Mouse (Mus musculus) layer of hippocampus, postnatal 25 days (tissue): Measurements from ENCODE around the gene Dus3l. TPM values are rescaled to one million over a fixed set of nuclear protein-coding genes. Genes with fewer than 3 reads are reported as not detected.

Experiments used
- DNase-seq, 2 experiments: peaks; one replicate each; pipeline ENCODE4 v3.0.0; 2022; ENCODE audit warnings: mixed read lengths in 2 of 2, low spot score in 1 of 2; ENCODE audit errors: extremely low spot score in 1 of 2
- total RNA-seq, 2 experiments: library from RNA; stranded (reverse); gene quantifications; 2 replicates each; pipeline ENCODE4 v1.2.3; 2021

Gene Dus3l
- total RNA-seq = 10 to 100 TPM; 61.1 to 73.0 TPM

DNA sequence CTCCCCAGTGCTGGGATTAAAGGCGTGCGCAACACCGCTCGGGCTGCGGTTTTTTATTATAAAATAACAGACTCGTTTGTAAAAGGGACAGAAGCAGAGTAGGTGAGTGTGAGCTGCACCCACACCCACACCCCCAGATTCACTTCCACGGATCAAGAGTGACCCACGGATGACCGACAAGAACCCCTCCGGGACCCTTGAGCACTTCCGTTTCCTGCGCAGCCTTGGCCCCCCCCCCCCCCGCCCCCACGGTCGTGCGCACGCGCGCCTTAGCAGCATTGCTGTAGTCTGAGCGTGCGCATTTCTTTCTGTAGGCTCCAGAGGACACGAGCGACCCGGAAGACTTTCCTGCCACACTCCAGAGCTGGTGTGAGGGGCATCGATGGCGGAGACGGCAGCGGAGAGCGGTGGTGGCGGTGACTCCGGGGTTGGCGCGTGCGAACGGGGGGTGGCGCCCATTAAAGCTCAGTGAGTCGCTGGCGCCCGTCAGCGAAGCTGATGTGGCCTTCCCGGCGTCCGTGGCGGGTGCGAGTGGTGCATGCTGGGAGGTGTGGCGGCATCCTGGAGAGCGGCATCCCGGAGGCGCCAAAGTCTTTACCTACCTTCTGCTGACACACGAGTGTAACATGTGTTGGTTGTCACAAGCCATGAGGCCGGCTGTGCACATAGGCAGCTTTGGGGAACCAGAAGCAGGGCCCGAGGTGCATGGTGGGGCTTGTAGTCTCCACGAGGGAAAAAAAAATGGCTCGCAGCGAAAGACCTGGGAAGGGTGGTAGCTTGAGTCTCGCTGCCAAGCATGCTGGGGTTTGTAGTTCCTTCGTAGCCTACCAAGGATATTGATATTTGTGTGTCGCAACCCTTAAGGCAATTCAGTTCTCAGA, at the start of gene Dus3l:
TSS of gene Dus3l (plus strand) at position 284 of the 881 bp plus-strand sequence.
- peak; percentile 71 to 94 for DNase-seq

DNA sequence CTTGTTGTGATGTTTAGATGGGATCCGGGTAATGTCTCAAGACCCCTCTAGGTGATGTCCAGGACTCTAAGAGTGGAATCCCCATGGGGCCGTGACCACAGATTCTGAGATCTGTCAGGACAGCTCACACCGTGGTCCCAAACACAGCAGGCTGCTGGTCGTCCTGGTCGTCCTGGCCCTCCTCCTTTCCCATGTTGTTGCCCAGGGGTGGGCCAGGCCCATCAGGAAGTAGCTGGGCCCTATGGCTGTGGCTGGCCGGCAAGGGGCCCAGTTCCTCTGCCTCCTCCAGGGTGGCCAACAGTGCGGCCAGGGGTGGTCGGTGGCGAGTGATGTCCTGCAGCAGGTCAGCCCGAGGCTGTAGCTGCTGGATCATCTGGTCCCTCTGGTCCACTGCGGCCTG, 49.2 kb upstream of the Dus3l start:
- DNase-seq = no peak

DNA sequence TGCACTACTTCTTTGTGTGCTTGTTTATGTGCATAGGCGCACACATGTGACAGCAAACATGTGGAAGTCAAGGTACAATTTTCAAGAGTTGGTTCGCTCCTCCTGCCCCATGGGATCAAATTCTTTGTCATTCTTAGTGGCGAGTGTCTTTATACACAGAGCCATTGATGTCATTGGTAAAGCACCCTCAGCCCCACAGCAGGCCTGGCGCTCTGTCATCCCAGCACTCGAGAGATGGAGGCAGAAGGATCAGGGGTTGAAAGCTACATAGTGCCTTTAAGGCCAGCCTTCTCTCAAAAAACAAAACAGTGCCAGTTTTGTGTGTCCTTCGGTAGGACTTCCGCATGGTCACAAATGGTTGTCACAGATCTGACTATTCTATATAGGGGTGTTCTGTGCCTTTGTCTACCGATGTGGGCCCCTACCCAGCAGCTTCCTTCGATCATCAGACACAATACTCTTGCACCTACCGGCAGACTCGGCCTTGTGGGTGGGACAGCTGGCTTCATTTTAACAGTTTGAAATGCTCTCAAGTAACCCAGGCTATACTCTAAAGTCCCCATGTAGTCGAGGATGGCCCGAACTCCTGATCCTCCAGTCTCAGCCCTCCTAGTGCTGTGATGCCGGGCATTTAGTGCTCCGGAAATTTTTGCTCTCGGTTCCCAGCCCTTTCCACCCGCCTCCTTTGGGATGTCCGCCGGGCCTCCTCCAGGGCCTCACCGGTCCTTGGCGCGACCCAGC, 48.5 kb upstream of the Dus3l start:
- DNase-seq = no peak

DNA sequence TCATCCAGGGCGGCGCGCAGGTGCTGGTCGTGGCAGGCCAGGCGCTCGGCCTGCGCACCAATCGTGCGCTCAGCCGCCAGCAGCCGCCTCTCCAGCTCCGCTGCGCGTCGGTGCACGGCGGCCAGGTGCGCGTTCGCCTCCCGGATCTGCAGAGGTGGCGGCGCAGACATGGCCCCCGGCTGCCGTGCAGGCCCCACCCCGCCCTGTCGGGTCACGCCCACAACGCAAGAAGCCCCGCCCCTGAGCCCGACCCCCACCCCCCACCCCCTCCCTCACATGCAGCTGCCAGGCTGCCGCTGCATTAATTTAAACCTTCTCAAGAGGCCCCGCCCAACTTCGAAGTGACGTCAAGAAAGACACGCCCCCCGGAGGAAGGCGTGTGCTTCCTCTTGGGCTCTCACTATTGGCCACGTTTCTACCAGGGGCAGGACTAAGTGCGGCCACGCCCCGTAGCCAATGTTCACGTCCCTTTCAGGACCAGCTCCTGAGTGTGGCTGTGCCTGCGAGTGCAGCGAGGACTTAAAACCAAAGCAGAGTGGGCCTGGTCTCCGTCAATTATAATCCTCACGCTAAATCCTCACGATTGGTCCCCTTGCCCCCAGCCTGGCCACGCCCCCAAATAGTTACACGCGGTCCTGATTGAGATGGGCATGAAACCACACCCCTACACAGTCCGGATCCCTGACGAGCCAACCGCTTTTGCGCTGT, 47.7 kb upstream of the Dus3l start:
- DNase-seq = peak; percentile 85 to 86

DNA sequence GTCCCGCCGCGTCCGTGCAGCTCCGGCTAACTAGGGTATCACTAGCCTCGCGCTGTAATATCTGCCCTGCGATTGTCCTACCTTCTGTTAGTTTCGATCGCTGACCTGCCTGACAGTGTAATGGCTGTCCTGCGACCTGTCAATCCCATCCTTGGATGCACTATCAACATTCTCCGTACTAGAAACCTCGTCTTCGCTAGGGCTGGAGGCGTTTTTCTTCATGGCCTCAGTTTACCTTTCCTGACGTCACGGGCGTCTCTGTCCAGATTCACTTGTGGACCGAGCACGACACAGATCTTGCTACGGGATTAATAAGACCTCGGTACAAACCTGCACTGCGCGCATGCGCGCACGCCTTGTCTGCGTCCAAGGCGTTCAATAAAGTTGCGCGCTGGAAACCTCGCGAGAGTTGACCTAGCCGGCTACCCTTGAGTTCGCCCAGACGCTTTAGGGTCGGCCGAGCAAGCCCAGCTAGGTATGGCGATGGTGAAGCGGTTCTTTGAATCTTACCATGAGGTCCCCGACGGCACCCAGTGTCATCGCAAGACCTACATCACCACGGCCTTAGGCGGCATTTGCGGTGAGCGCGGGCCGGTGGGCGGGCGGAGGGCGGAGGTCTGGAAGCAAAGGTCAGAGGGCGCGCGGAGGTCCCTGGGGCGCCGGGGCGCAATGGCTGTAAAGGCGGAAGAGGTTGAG, 47.0 kb upstream of the Dus3l start, which contains the start of the genes Ndufa11 and Vmac:
TSS of gene Ndufa11 (plus strand) at position 405 of the 696 bp plus-strand sequence.
TSS of gene Vmac (minus strand) at position 660 of the 696 bp plus-strand sequence.
- DNase-seq = peak; percentile 90 to 95

DNA sequence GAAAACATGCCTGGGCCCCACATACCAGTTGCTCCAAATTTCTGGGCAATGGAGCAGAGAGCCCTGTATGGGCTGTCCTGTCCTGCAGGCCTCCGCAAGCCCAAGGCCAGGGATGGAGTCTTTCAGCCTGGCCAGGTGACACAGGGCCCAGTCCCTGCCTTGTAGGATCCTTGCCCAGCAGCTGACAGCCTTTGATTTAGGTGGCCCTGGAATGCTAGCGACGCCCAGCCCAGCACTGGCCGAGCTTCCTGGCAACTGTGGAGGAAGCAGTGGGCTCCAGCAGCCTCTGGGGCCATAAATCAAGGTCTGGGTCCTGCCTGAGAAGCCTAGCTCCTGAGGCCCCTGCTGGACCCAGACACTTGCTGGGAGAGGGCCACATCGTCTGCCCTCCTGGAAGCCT, 42.1 kb upstream of the Dus3l start:
- no peak for DNase-seq

DNA sequence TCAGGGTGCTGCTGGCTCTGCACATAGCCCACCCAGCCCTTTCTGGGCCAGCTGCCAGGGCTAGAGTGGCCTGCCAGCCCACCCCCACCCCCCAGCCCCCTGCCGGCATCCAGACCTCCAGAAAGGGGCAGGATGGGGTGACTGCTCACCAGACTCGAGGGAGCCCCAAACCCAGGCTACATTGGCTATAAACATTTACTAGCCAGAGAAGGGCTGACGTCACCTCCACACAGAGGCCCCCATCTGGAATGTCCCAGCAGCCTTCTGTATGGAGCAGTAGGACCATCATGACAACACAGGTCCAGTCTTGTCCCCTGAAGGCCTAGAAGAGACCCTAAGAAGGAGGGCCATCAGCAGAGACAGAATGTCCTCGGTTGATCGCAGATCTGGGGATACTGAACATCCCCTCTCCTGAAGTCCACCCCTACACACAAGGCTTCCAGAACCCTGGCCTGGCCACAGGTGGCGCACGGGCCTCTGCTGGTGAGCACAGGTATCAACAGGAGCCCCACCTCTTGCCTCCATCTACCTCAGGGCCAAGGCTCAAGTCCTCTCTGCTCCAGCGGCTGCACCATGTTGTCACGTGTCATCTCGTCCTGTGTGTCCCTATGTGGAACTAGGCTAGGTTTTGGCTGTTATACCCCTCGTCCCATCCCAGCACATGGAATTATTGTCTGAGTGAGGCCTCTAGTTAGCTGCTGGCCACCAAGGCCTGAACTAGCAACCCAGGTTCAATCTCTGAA, 41.0 kb upstream of the Dus3l start:
- DNase-seq = no peak

DNA sequence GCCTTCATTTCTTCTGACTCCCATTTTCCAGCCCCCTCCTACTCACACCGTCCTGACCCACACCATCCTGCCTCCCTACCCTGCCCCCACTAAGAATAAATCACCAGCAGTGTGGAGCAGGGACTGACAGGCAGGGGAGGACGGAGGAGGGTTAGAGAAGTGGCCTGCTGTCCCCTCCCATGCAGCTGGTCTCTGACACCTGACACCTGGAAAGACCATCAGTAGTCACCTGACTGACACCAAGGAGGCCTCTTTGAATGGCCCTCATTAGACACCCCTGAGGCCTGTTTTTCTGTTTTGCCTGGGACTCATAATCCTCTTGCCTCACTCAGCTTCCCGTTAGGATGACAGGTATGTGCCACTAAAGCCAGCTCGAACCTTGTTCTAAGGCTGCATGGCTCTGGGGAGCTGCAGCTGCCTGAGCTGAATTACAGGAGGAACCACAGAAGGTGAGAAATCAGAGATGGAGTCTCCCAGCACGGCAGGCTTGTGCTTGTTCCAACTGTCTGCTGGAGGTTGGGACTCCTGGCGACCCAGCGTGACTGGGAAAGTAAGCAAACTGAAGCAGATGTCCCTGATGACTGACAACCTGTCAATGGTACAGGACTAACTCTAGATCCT, 37.4 kb upstream of the Dus3l start:
- DNase-seq = no peak

DNA sequence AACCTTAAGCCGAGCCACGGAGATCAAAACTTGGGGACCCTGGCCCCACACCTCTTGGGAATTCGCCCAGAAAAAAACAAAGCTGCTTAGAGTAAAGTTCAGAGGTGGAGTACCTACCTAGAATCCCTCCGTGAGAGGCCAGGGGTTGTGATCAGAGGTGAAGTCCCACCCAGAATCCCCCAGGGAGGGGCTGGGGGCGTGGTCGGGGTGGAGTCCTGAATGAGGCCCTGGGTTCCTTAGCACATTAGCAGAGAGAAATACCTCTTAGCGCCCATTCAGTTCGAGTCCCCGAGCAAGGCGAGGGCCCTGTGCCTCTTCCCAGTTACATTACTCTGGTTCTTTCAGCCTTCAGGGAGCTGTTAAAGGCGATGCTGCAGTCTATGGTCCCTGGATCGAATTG, 36.9 kb upstream of the Dus3l start:
- no peak for DNase-seq

DNA sequence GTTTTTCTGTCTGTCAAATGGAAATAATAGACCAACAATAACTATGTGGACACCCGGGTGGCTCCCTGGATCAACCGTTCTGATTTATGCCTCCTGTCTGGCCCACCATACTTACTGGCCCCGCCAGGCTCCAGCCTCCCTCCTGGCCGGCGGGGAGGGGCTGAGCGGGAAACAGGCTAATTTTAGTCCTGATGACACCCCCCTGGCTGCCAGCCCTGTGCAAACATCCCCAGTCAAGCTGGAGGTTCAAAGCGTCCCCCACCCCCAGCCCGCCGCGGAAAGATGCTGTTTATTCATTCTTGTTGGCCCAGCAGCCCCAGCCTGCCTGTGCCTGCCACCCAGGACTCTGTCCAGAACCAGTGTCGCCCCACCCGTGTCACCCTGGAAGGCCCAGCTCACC, 36.4 kb upstream of the Dus3l start:
- no peak for DNase-seq

DNA sequence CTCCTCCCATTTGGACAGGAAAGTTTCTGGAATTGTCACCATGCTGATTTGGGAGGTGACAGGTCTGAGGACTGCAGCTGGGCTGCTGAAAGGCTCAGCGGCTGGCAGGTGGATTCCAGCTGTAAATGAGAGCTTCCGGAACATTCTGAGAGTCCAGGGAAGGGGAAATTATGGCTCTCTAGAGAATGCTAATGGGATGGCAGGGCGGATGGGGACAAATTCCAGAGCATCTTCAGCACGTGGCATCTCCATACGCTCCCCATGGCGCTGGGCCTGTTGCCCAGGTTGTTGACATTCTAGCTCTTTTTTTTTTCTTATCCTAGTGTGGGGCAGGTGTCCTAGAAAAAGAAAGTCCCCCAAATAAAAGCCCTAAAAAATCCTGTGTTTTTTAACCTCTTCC, 35.4 kb upstream of the Dus3l start:
- DNase-seq = no peak

DNA sequence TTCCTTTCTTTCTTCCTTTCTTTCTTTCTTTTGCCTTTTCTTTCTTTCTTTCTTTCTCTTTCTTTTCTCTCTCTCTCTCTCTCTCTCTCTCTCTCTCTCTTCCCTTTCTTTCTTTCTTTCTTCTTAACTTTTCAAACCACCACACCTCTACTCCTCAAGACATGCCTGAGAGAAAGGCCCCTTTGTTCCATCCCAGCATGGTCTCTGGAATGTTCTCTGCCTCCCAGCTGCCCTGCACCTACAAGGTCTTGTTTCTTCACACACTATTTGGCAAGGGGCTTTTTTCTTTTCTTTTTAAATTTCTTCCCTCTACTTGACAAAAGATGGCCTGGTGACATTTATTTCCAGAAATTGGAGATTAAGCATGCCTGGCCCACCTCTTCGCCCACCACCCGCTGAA, 34.9 kb upstream of the Dus3l start:
- no peak for DNase-seq

DNA sequence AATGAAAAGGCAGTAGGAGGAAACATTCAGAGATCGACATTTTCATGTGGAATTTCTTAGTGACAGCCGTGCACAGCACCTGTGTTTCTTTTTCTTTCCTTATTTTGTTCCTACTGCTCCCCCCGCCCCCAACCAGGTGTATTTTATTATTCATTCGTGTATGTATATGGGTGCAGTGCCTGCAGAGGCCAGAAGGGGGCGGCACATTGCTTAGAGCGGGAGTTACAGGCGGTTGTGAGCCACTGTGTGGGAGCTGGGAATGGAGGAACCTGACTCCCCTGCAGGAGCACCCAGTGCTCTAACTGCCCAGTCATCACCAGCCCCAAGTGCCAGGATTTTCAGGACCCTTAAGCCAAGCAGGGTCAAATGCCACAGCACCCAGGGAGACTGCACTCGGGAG, 28.0 kb upstream of the Dus3l start:
- DNase-seq = no peak

DNA sequence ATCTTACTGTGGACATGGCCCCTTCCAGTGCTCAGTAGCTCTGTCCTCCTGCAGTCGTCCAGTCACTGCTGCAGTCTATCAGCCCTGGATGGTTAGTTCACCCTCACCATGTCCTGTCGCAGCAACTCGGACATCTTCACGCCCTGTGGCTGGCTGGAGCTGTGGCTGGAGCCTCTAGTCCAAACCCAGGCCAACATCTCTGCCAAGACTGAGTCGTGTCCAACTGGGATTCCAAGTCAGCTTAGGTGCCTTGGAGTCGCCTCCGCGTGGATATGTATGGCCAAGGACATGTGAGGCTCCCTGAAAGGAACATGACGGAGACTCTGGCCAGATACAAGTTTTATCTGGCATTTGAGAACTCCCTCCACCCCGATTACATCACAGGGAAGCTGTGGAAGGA, 26.3 kb upstream of the Dus3l start:
- DNase-seq = no peak

DNA sequence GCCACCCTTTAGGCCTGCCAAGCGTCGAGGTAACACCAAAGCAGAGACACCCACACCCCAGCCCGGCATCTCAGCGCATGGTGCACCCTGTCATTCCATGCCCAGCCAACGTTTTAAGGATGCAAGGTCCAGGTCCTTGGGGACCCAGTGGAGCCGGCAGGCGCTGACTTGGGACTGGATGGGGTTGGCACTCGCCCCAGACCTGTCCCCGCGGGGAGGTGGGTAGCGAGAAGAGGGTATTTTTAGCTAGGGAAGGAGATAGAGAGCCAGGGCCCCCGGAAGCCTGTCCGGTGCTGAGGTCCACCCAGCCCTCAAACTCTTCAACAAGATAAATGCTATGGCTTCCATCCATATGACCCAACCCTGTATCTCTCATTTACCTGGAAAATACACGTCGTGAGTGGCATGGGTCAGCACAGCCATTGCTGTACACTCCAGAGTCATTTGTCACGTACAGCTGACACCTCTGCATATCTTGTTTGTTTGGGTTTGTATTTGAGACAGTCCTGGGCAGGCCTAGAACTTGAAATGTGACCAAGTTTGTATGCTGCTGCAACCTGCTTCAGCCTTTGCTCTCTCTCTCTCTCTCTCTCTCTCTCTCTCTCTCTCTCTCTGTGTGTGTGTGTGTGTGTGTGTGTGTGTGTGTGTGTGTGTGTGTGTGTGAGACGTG, 24.3 kb upstream of the Dus3l start:
- DNase-seq = no peak

DNA sequence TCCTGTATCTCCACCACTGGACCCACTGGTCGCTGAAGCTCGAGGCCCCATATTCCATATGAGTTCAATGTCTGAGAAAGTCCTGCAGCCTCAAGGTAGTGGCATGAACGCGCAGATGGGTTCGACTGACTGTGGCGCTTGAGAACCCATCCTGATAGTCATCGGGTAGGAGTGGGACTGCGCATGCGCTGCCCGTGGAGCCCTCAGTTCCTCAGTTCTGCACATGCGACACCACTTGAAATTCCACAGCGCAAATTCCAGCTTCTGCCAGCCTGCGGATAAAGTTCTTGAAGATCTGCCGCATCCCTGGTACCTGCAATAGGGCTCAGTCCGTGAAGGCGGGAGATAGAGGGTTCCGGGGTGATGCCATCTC, 23.8 kb upstream of the Dus3l start:
- no peak for DNase-seq

DNA sequence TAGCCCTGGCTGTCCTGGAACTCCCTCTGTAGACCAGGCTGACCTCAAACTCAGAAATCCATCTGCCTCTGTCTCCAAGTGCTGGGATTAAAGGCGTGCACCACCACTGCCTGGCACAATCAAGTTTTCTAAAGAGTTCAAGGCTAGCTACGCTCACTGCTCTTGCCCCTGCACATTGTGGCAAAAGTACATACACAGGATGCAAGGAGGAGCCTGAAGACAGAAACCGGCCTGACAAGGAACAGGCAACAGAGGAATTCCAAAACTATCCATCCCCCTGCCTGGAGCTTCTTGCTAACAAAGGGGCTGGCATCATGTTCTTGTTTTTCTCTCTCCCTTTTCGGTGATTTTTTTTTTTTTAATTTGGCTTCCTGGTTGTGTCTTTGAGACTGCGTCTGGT, 20.4 kb upstream of the Dus3l start:
- DNase-seq = no peak

DNA sequence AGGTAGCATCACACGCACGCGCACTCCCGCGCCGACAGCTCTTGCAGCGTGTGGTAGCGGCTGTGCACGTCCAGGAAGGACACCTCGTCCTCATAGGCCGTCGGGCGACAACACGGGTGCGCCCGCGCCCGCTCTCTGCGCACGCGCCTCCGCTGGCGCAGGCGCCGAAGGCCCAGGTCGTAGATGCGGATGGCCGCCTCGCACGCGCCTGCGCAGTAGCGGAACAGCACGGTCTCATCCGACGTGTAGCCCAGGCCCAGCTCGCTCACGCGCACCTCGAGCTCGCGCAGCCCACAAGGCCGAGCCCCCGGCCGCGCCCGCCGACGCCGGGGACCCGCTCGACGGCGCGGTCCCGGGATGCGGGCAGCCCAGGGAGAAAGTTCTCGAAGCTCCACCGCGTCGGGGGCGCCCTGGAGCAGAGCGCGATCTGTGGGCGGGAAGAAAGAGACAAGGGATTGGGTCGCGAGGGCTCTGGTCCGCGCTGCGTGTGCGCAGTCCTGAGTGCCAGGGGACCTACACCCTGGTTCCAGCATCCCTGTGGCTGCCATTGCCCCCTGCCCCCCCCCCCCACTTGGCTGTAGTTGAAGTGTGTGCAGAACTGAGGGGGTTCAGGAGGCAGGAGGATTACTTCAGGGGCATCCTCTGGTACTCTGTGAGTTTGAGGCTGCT, 13.0 kb upstream of the Dus3l start:
- no peak for DNase-seq
